Comparison of ENCODE assay signal across 13 mouse cellular contexts in the genomic region with DNA sequence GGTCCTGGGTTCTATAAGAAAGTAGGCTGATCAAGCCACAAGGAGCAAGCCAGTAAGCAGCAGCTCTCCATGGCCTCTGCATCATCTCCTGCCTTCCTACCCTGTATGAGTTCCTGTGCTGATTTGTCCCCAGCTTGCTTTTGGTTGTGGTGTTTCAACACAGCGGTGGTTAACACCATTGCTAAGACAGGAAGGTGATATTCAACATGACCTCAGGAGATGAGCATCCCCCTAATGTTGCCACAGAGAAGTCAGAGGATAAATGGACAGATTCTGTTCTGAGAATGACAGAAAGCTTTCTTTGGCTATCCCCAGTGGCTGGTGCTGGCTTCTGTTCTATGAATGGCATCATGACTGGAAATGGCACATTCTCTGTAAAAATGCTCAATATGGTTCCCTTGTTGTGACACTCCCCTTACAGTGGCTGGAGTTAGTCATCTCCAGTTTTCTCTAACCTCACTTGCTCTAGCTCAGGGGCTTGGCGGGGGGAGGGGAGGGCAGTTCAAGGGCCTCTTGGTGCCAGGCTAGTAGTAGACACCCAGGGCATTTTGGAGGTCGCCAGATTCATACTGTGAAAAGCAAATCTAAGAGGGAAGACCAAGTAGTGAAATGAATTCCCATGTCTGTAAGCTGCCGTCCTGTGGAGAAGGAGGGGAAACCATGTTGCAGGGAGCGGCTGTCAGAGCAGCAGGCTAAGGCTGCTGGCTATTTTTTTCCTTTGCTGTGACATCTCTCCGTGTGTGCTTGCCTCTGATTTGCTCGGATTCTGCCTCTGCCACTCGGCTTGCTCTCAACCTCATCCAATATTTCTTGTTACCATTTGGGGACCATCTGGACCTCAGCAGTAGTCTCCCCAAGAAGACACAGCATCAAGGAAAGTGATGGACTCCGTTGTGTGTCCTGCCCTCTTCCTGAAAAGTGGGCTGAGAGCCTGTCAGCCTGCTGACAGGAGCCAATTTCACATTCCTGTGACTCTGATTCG.
A peak's percentile ranks its signal among the peaks of the same experiment; 100 is the strongest.
DNase-seq lines count a peak whose midpoint lies in the region; ATAC-seq and TF ChIP-seq lines count a peak whose summit lies in the region.
"Had no signal": no experiment of that assay in that cellular context is flagged by ENCODE, and none has a peak within 500 bp of the region (broad histone marks: within the 10 kb centered on the region; RNA-seq: fewer than 3 reads in every experiment).

No protein-coding gene starts in this region.

- peak; percentile 78 for ATAC-seq in cerebellum, adult (ENCODE audit: insufficient number of reproducible peaks, low FRiP score, low TSS enrichment)
- peak; percentile 90 for ATAC-seq in forebrain, postnatal 0 days
- ATAC-seq: intestine, postnatal 0 days had no signal

- no peak overlapping the region for H3K9ac ChIP-seq in forebrain, postnatal 0 days
- H3K9ac ChIP-seq: embryonic facial prominence, embryonic 13.5 days; limb, embryonic 12.5 days had no signal

- DNase-seq in cerebellum, postnatal 4 days (ENCODE audit: low spot score in 2 of 2): no peak
- DNase-seq in layer of hippocampus, adult 2 months (ENCODE audit: low spot score in 2 of 2): no peak
- DNase-seq in layer of hippocampus, adult 8-10 months (ENCODE audit: low spot score in 2 of 2): no peak
- peak; percentile 58 for DNase-seq in cerebellum, adult 11 months
- peak; percentile 78 for DNase-seq in forebrain, postnatal 0 days
- no peak for DNase-seq in thymus, adult 2 months
- DNase-seq in thymus, postnatal 0 days (ENCODE audit: low spot score): no peak
- DNase-seq: lung, postnatal 14 days; retina, postnatal 1 day had no signal

- peak overlapping the region; percentile 76 for H3K27ac ChIP-seq in layer of hippocampus, adult 2 months
- H3K27ac ChIP-seq in forebrain, postnatal 0 days (ENCODE audit: low read depth, low read length): peak overlapping the region; percentile 37
- no peak overlapping the region for H3K27ac ChIP-seq in thymus, adult 2 months (ENCODE audit: control insufficient read depth, insufficient read depth, low read length)
- H3K27ac ChIP-seq: embryonic facial prominence, embryonic 13.5 days; limb, embryonic 12.5 days had no signal

- no peak overlapping the region for H3K4me2 ChIP-seq in forebrain, postnatal 0 days (ENCODE audit: low read depth)
- H3K4me2 ChIP-seq: embryonic facial prominence, embryonic 13.5 days; limb, embryonic 12.5 days had no signal

- 42% methylated on average over 10 of the region's 10 CpGs for WGBS in forebrain, postnatal 0 days
- 82% methylated on average over 10 of the region's 10 CpGs for WGBS in thymus, adult 2 months

- TF ChIP-seq CTCF in layer of hippocampus, adult 2 months (conservative IDR thresholded peaks at IDR 0.05): no peak
- TF ChIP-seq CTCF in forebrain, postnatal 0 days (IDR thresholded peaks at IDR 0.05; ENCODE audit: low read depth): peak; percentile 38; the same call in 1 of the 2 replicates
- no peak for TF ChIP-seq CTCF in thymus, adult 2 months (IDR thresholded peaks at IDR 0.05; ENCODE audit: borderline replicate concordance, control insufficient read depth, extremely low read depth, insufficient read depth, low read length, poor library complexity)

- H3K36me3 ChIP-seq in forebrain, postnatal 0 days (ENCODE audit: insufficient read depth): no peaks in the 10 kb centered on the region
- H3K36me3 ChIP-seq in thymus, adult 2 months (ENCODE audit: control insufficient read depth, insufficient read depth, low read length): no peaks in the 10 kb centered on the region
- H3K36me3 ChIP-seq: embryonic facial prominence, embryonic 13.5 days; limb, embryonic 12.5 days had no signal

- peaks cover 7% of the 10 kb centered on the region for H3K4me1 ChIP-seq in forebrain, postnatal 0 days (ENCODE audit: insufficient read depth)
- no peaks in the 10 kb centered on the region for H3K4me1 ChIP-seq in thymus, adult 2 months (replicated peaks; ENCODE audit: control insufficient read depth, insufficient read depth, low read length)

- H3K9me3 ChIP-seq in forebrain, postnatal 0 days (ENCODE audit: low read length): no peaks in the 10 kb centered on the region
- H3K9me3 ChIP-seq: embryonic facial prominence, embryonic 13.5 days; limb, embryonic 12.5 days had no signal

- H3K27me3 ChIP-seq in forebrain, postnatal 0 days (ENCODE audit: insufficient read depth, low read length): no peaks in the 10 kb centered on the region
- no peaks in the 10 kb centered on the region for H3K27me3 ChIP-seq in thymus, adult 2 months (ENCODE audit: control insufficient read depth, insufficient read depth, low read length)

- TF ChIP-seq POLR2A in thymus, adult 2 months (IDR thresholded peaks at IDR 0.05; ENCODE audit: control insufficient read depth, extremely low read depth, insufficient read depth, low read length, poor library complexity): no peak

- no peak overlapping the region for H3K4me3 ChIP-seq in layer of hippocampus, adult 2 months
- H3K4me3 ChIP-seq in forebrain, postnatal 0 days (ENCODE audit: low read depth, low read length): no peak overlapping the region
- H3K4me3 ChIP-seq in thymus, adult 2 months (ENCODE audit: control insufficient read depth, insufficient read depth, low read length): no peak overlapping the region
- H3K4me3 ChIP-seq: embryonic facial prominence, embryonic 13.5 days; limb, embryonic 12.5 days had no signal

Comparison
In these comparisons a context has a peak if more than half of its experiments do, and no peak if none do; other contexts are left out.
1. DNase-seq: peak in cerebellum, adult 11 months (single experiment) and forebrain, postnatal 0 days (single experiment); none in cerebellum, postnatal 4 days (0 of 2), layer of hippocampus, adult 2 months (0 of 2), layer of hippocampus, adult 8-10 months (0 of 2), thymus, adult 2 months (single experiment) and thymus, postnatal 0 days (single experiment).